Mouse (Mus musculus) midbrain, embryonic 15.5 days (tissue): ENCODE measurements around the gene Peli1. TPM values are rescaled to one million over a fixed set of nuclear protein-coding genes. Genes with fewer than 3 reads are reported as not detected.
A peak's percentile ranks its signal among the peaks of the same experiment; 100 is the strongest.

Source experiments
- ATAC-seq: fragments of 200-750 bp; cut with Nextera tagmentation; replicated peaks from 2 replicates; pipeline ENCODE4 v1.8.0; 2017; ENCODE audit warnings: moderate TSS enrichment
- H3K27ac ChIP-seq: fragments of 300-500 bp; sonication (generic); 2 replicates; pipeline ENCODE4 v1.5.1; 2015; ENCODE audit warnings: mild to moderate bottlenecking, inconsistent platforms
- H3K27me3 ChIP-seq: fragments of 300-500 bp; sonication (generic); replicated peaks from 2 replicates; pipeline ENCODE4 v1.6.1; 2015; ENCODE audit warnings: inconsistent platforms
- H3K36me3 ChIP-seq: fragments of 300-500 bp; sonication (generic); replicated peaks from 2 replicates; pipeline ENCODE4 v1.6.1; 2015; ENCODE audit warnings: inconsistent platforms
- H3K4me1 ChIP-seq: fragments of 300-500 bp; sonication (generic); 2 replicates; pipeline ENCODE4 v1.6.1; 2015; ENCODE audit warnings: inconsistent platforms
- H3K4me2 ChIP-seq: fragments of 300-500 bp; sonication (generic); 2 replicates; pipeline ENCODE4 v1.6.1; 2015; ENCODE audit warnings: inconsistent platforms, mild to moderate bottlenecking, moderate library complexity
- H3K4me3 ChIP-seq: fragments of 300-500 bp; sonication (generic); 2 replicates; pipeline ENCODE4 v1.5.1; 2015; ENCODE audit warnings: mild to moderate bottlenecking, inconsistent platforms
- H3K9ac ChIP-seq: fragments of 300-500 bp; sonication (generic); 2 replicates; pipeline ENCODE4 v1.6.1; 2015; ENCODE audit warnings: mild to moderate bottlenecking, inconsistent platforms
- H3K9me3 ChIP-seq: fragments of 300-500 bp; sonication (generic); 2 replicates; pipeline ENCODE4 v1.6.1; 2016; ENCODE audit warnings: inconsistent platforms
- WGBS: fragments of 180-500 bp; shearing (Covaris S2); methylation state at CpG from one replicate; pipeline ENCODE4 v1.1.7; 2015; ENCODE audit warnings: mixed read lengths; 5-methylcytosine and 5-hydroxymethylcytosine counted together
- polyA plus RNA-seq: library from polyadenylated mRNA; unstranded; fragments of >200 nt; fragmentation: Nextera tagmentation; extraction: Ambion mirVana; gene quantifications from 2 replicates; pipeline ENCODE4 v1.2.1, GENCODE M21; 2015

The Peli1 gene
- 70.9 and 72.3 TPM in 2 replicates for polyA plus RNA-seq

DNA sequence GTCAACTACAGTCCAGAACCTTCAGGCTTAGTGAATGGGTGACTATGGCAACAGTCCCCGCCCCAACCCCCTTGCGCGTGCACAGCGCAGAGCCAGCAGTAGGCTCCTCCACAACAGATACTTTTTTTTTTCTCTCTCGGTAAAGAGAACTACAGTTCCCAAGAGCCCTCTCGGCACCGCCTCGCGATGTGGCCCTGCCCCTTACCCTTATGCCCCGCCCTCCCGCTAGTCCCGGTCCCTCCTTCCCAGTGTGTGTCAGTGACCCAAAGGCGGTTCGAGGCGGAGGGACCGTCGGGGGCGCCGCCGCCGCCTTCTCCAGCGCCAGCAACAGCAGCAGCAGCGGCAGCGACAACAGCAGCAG lies at the start of gene Peli1:
Gene Peli1, plus strand, starts transcription at position 225 of the 361 bp plus-strand sequence.
- WGBS: 0% methylated on average over 24 of the region's 24 CpGs
- peak within 1 kb of the TSS; percentile 76 for H3K4me3 ChIP-seq
- H3K9ac ChIP-seq: peak within 1 kb of the TSS; percentile 95
- H3K9me3 ChIP-seq: no peaks in the 10 kb centered on the region
- H3K36me3 ChIP-seq: no peaks in the 10 kb centered on the region
- H3K27me3 ChIP-seq: no peaks in the 10 kb centered on the region
- ATAC-seq: peak; percentile 100
- peaks cover 21% of the 10 kb centered on the region for H3K4me1 ChIP-seq
- H3K27ac ChIP-seq: peak within 1 kb of the TSS; percentile 100
- peak within 1 kb of the TSS; percentile 66 for H3K4me2 ChIP-seq

DNA sequence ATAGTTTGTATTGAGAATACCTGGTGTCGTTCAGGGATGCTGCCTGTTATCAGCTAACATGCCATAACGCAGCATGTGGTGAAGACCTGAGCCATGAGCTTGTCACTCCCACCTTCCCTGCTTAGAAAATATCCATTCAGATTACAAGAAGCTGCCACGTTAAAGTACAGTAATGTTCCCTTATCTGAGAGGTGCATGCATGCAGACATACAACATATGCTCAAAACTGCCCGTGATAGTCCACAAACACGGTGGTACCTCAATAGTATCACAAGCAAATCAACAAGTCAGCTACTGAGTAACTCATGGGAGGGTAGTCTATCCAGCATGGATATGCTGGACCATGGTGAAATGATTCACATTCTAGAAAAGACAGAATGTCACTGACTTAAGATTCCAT lies 48.5 kb upstream of the Peli1 start:
- H3K4me1 ChIP-seq: no peaks in the 10 kb centered on the region
- no peaks in the 10 kb centered on the region for H3K9me3 ChIP-seq
- H3K4me3 ChIP-seq: no peak overlapping the region
- no peak overlapping the region for H3K27ac ChIP-seq
- no peak for ATAC-seq
- H3K9ac ChIP-seq: no peak overlapping the region
- no peak overlapping the region for H3K4me2 ChIP-seq
- H3K27me3 ChIP-seq: no peaks in the 10 kb centered on the region
- no peaks in the 10 kb centered on the region for H3K36me3 ChIP-seq
- 94% methylated on average over 5 of the region's 5 CpGs for WGBS

DNA sequence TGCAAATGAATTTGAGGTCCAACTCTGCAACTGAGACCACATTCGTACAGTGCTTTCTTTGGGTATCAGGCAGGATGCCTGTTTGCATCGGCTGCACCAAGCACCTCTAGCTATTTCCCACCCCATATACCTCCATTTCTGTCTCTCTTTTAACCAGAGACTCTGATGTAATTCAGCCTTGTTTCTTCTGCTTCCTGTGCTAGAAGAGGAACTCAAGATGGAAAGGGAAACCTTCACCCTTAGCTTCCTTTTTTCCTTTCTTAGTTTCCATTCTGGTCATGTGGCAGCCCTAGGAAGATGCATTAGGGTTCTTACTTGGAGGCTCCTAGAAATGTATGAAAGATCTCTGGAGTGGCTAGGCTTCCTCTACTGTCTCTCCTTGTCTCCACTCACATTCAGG lies 44.9 kb upstream of the Peli1 start:
- no peak overlapping the region for H3K4me3 ChIP-seq
- no peaks in the 10 kb centered on the region for H3K36me3 ChIP-seq
- no peaks in the 10 kb centered on the region for H3K9me3 ChIP-seq
- ATAC-seq: no peak
- no peak overlapping the region for H3K27ac ChIP-seq
- 93% methylated on average over 2 of the region's 2 CpGs for WGBS
- no peak overlapping the region for H3K9ac ChIP-seq
- no peaks in the 10 kb centered on the region for H3K27me3 ChIP-seq
- no peaks in the 10 kb centered on the region for H3K4me1 ChIP-seq
- no peak overlapping the region for H3K4me2 ChIP-seq

DNA sequence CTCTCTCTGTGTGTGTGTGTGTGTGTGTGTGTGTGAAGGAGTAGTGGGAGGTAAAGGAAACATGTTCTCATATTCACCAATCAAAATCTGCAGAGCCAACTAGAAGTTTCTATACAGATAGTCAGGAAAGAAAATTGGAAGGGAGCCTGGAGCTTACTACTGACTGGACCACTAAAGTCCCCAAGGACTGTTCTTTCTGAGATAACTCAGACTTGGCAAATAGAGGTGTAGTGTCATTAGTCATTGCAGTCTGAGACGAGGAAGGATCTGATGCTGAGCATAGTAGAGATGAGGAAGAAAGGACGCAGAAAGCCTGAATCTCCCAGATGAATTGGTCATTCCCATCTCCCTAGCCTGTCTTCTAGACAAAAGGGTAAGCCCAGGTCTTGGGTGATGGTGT lies 43.2 kb upstream of the Peli1 start:
- Histone ChIP-seq H3K36me3 (no peaks in the 10 kb centered on the region), H3K27me3 (no peaks in the 10 kb centered on the region), H3K27ac (no peak overlapping the region), H3K9ac (no peak overlapping the region), H3K4me1 (no peaks in the 10 kb centered on the region), H3K4me3 (no peak overlapping the region), H3K9me3 (no peaks in the 10 kb centered on the region), H3K4me2 (no peak overlapping the region)
- WGBS: 87% methylated on average over 2 of the region's 2 CpGs
- no peak for ATAC-seq

DNA sequence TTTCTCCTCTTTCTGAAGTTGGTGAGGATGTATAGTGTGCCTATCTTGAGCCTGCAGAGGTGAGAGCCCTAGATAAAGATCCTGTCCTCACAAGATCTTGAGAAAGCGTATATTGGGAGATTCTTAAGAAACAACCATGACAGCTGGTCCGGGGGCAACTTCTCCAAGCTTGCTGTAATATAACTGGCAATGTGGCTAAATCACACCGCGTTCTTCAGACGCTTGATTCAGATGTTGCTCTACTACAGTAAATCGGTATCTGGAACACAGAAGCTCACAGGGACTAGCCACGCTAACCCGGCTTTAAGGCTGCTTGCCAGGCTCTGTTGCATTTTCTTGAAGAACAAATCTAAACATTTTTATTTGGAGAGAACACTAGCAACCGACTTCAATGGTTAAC lies 39.4 kb upstream of the Peli1 start:
- ATAC-seq: no peak
- Histone ChIP-seq H3K4me1 (no peaks in the 10 kb centered on the region), H3K27me3 (no peaks in the 10 kb centered on the region), H3K9me3 (no peaks in the 10 kb centered on the region), H3K36me3 (no peaks in the 10 kb centered on the region), H3K9ac (no peak overlapping the region), H3K4me3 (no peak overlapping the region), H3K27ac (no peak overlapping the region), H3K4me2 (no peak overlapping the region)
- 83% methylated on average over 9 of the region's 9 CpGs for WGBS

DNA sequence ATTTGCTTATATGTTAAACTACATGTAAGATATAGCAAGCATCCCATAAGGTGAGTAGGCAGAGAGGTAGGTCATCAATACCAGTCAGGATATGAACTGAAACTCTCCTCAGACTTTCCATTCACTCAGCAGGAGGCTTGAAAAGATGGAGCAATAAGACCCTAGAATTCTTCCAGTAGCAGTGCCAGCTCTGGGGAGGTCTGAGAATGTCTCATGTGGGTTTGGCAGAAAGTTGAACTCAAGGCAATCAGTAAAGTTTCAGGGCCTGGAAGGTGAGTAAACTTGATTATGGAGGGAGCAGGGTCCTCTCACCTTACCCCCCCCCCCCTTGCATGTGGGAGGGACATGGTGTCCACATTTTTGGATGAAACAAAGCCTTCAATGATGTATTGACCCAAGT lies 36.5 kb upstream of the Peli1 start:
- Histone ChIP-seq H3K9me3 (no peaks in the 10 kb centered on the region), H3K9ac (no peak overlapping the region), H3K4me2 (no peak overlapping the region), H3K36me3 (no peaks in the 10 kb centered on the region), H3K4me3 (no peak overlapping the region), H3K4me1 (no peaks in the 10 kb centered on the region), H3K27ac (no peak overlapping the region), H3K27me3 (no peaks in the 10 kb centered on the region)
- ATAC-seq: no peak

DNA sequence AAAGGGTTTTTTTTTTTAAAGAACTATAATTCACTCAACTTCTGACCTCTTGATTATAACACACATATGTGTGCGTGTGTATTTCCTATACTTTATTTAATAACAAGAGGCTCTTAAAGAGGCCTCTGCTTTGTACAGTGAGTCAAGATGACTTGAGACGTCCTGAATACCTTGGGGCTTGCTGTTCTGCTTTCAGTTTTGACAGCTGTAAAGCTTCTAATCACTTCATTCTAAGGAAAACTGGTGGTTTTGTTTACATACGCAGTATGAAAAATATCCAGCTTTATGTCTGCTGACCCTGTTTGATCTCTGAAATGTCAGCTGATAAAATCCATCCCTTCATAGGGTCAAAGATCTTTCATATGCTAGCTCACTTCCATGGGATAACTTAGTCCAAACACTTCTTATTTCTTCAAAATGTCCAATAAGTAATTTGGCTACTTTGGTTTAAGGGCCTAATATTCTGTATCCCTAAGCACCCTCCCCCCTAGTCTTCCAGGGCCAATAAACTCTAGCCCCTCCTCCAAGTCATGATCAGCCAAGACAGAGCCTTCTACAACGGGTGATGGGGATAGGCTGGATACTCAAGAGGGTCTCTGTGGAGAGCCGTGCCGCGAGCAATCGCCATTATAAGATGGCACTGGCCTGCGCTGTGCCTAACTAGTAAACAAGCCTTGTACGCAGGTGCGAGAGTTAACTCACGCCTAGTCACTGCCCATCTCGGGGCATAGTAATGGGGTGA lies 34.8 kb upstream of the Peli1 start:
- H3K36me3 ChIP-seq: no peaks in the 10 kb centered on the region
- H3K4me1 ChIP-seq: peaks cover 8% of the 10 kb centered on the region
- ATAC-seq: no peak
- no peak overlapping the region for H3K9ac ChIP-seq
- WGBS: 90% methylated on average over 13 of the region's 13 CpGs
- no peak overlapping the region for H3K27ac ChIP-seq
- H3K9me3 ChIP-seq: no peaks in the 10 kb centered on the region
- H3K27me3 ChIP-seq: no peaks in the 10 kb centered on the region
- no peak overlapping the region for H3K4me3 ChIP-seq
- H3K4me2 ChIP-seq: no peak overlapping the region

DNA sequence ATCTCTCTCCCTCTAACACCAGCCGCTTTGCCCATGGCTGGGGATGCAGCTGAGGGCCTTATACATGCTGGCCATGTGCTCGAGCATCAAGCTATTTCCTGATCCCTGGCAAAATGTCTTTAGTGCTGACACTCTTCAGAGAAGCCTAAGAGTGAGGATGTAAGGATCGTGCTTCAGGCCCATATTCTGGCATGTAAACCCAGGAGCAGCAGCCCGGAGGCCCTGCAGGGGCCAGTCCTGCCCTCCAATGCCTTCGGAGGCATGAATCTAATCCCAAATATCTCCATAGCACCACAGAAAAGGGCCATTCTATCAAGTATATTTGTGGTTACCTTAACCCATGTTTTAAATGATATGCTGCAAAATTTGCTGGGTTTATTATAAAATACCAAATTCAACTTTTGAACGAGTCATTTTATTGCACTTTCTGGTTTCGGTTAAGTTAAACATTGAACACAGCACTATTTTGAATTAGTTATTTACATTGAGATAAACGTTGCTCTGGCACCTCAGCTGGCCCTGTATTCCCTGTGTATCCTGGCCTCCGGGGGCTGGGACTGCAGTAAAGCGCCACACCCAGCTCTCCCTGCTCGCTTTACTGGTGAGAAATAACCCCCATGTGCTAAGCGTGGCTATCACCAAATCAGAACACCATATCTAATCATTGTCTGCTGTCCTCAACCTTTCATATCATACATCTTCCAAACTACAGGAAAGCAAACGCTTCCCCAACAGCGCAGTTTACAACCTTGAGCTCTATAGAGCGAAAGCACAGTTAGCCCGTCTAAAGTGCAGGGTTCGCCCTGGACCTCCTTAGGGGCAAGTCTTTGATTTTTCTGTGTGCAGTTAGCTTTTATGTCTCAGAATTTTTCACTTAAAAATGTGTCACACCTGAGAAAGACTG lies 33.3 kb upstream of the Peli1 start:
- ATAC-seq: no peak
- Histone ChIP-seq H3K27me3 (no peaks in the 10 kb centered on the region), H3K27ac (no peak overlapping the region), H3K9me3 (no peaks in the 10 kb centered on the region), H3K36me3 (no peaks in the 10 kb centered on the region), H3K4me2 (no peak overlapping the region), H3K9ac (no peak overlapping the region), H3K4me1 (peaks cover 8% of the 10 kb centered on the region), H3K4me3 (no peak overlapping the region)
- WGBS: 86% methylated on average over 17 of the region's 17 CpGs

DNA sequence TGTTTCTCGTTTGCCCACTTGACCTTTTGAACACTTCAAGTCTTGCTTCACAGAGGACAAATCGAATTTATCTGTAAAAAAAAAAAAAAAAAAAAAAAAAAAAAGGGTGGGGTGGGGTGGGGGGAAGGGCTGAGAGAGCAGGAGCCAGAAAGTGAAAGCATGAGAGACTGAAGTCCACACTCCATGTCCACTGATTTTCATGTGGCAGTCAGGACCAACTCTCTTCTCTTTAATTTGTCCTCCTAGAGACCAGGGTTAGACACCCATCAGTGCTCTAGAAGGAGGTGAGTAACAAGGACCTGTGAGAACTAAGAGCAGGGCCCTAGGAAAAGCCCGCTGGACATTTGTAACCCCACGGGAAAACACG lies 32.7 kb upstream of the Peli1 start:
- no peaks in the 10 kb centered on the region for H3K36me3 ChIP-seq
- H3K27me3 ChIP-seq: no peaks in the 10 kb centered on the region
- WGBS: 86% methylated on average over 5 of the region's 5 CpGs
- peaks cover 8% of the 10 kb centered on the region for H3K4me1 ChIP-seq
- ATAC-seq: no peak
- no peak overlapping the region for H3K9ac ChIP-seq
- H3K27ac ChIP-seq: no peak overlapping the region
- H3K4me2 ChIP-seq: no peak overlapping the region
- no peaks in the 10 kb centered on the region for H3K9me3 ChIP-seq
- H3K4me3 ChIP-seq: no peak overlapping the region

DNA sequence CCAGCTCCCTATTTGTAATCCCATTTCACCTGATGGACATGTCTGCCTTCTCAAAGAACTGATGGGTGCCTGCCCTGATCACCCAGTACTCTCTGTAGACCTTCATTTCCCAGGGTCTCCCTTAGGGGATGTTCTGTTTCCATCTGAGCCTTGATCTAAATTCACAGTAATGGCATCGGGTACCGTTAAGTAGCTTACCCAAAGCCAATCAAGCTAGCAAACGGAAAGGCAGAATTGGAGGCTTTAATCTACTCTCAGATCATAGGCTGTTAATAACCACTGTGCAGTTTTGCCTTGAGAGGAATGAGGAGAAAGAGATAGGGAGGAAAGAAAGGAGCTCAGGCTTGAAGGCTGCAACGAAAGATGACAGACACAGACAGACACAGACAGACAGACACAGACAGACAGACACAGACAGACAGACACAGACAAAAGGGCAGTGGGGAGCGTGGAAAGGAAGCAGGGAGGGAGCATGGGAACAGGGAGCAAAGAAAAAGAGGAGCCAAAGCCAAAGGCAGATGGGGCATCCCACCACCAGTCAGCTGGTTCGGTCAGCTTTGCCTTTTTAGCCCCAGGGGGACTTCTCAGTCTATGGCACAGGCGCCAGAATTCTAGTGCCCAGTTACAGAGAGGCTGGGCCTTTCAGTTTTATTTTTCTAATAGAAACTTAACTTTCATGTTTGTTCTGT lies 30.6 kb upstream of the Peli1 start:
- Histone ChIP-seq H3K4me1 (peaks cover 8% of the 10 kb centered on the region), H3K9me3 (no peaks in the 10 kb centered on the region), H3K9ac (no peak overlapping the region), H3K27me3 (no peaks in the 10 kb centered on the region), H3K27ac (no peak overlapping the region), H3K4me2 (no peak overlapping the region), H3K4me3 (no peak overlapping the region), H3K36me3 (no peaks in the 10 kb centered on the region)
- 58% methylated on average over 7 of the region's 7 CpGs for WGBS
- no peak for ATAC-seq

DNA sequence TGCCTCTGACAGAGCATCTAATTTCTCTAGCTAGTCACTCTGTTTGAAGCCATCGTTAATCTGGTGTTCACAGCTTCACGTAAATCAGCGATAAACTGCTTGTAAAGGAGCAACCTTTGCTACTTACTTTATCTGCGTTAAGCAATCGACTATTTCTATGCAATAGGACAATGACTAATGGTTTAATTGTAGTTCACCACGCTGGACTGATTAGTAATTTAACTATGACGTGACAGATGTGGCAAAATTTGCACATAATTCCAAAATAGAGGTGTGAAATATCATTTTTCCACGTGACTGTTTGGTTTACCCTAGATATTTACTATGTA lies 30.1 kb upstream of the Peli1 start:
- Histone ChIP-seq H3K4me2 (no peak overlapping the region), H3K9ac (no peak overlapping the region), H3K27ac (no peak overlapping the region), H3K36me3 (no peaks in the 10 kb centered on the region), H3K9me3 (no peaks in the 10 kb centered on the region), H3K4me1 (peaks cover 8% of the 10 kb centered on the region), H3K27me3 (no peaks in the 10 kb centered on the region), H3K4me3 (no peak overlapping the region)
- WGBS: 77% methylated on average over 8 of the region's 8 CpGs
- ATAC-seq: no peak

DNA sequence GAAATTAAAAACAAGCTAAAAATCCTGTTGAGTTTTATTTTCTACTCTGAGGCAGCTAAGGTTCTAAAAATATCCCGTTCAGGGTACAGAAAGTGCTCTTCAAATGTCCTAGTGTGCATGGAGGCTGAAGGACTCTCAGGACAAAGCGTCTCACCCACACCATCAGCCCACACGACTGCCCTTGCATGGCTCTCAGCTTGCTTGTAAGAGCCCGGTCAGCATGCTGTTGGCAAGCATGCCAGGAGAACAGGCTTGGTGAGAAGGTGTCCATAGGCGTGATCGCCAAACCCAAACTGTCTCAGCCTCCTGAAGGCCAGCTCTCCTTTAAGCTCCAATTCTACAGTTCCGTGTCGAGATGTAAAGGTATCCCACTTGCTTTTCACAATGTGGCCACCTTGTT lies 29.7 kb upstream of the Peli1 start:
- no peak overlapping the region for H3K4me3 ChIP-seq
- H3K27me3 ChIP-seq: no peaks in the 10 kb centered on the region
- no peak overlapping the region for H3K4me2 ChIP-seq
- 85% methylated on average over 8 of the region's 8 CpGs for WGBS
- no peak overlapping the region for H3K9ac ChIP-seq
- H3K4me1 ChIP-seq: peaks cover 8% of the 10 kb centered on the region
- no peaks in the 10 kb centered on the region for H3K36me3 ChIP-seq
- ATAC-seq: no peak
- H3K9me3 ChIP-seq: no peaks in the 10 kb centered on the region
- no peak overlapping the region for H3K27ac ChIP-seq
